Mouse (Mus musculus) liver, postnatal 0 days (tissue): ENCODE data around the gene Bud31.

Experiments
- CTCF ChIP-seq: sonication (generic); IDR thresholded peaks from 2 replicates; pipeline ENCODE4 v1.5.1; 2016; ENCODE audit warnings: antibody characterized with exemption, low read depth
- EP300 ChIP-seq: IDR thresholded peaks from 2 replicates; pipeline ENCODE4 v1.6.1; 2016; ENCODE audit warnings: antibody characterized with exemption, low read depth, mild to moderate bottlenecking

DNA sequence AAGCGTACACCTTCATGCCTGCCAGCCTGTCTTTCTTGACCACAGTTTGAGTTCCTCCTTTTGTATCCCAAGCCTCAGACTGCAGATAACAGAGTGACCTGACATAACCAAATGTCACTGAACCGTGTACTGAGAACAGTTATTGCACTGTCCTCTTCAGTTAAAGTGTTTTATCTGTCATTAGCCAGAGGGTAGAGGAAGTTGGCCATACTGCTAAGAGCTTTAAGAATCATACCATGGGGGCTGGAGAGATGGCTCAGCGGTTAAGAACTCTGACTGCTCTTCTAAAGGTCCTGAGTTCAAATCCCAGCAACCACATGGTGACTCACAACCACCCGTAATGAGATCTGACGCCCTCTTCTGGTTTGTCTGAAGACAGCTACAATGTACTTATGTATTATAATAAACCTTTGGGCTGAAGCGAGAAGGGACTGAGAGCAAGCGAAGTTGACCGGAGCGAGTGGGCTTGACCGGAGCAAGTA lies 41.8 kb upstream of the Bud31 start:
- TF ChIP-seq CTCF (no peak), EP300 (no peak)
